Mouse (Mus musculus): ENCODE results near the gene Prpf6. TPM values are rescaled to one million over a fixed set of nuclear protein-coding genes. Genes with fewer than 3 reads are reported as not detected.

Gene Prpf6
- polyA plus RNA-seq, 1 experiment from 2014 or later = 59.9 TPM

DNA sequence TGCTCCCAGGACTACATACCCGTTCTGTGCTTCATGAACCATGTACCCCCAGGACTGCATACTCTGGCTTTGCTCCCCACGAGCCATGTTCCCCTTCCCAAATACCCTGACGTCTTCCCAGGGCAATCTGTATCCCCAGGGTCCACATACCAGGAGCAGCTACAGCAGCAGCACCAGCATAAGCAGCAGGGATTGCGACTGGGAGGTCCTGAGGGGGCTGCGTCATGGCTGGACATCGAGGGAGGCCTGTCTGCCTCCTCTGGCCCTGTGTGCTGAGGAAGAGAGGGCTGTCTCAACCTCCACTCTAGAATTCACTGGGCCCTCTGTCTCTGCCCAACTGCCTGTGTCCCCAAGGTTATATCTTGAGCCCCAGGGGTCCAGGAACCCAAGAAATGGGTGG lies 99.4 kb downstream of the Prpf6 start:
- Histone ChIP-seq H3K4me3 (replicated peaks; ENCODE audit: low read depth, low read length) (no peak overlapping the region), H3K9me3 (ENCODE audit: control insufficient read depth, low read length) (no peaks in the 10 kb centered on the region), H3K36me3 (ENCODE audit: control insufficient read depth, insufficient read depth, low read length) (peaks cover 37% of the 10 kb centered on the region), H3K27me3 (ENCODE audit: control insufficient read depth, insufficient read depth, low read length) (no peaks in the 10 kb centered on the region), H3K4me2 (ENCODE audit: low read length) (no peak overlapping the region), H3K9ac (replicated peaks; ENCODE audit: low read length) (no peak overlapping the region), H3K4me1 (ENCODE audit: control insufficient read depth, insufficient read depth, low read length) (peaks cover 12% of the 10 kb centered on the region), H3K27ac (replicated peaks; ENCODE audit: low read depth, low read length) (no peak overlapping the region)
- DNase-seq = no peak
- 90% methylated on average over 6 of the region's 6 CpGs for WGBS
- ATAC-seq (ENCODE audit: low FRiP score, low TSS enrichment) = no peak

- Histone ChIP-seq H3K9ac (replicated peaks; ENCODE audit: low read length) (no peak overlapping the region), H3K27me3 (ENCODE audit: control insufficient read depth, insufficient read depth, low read length) (no peaks in the 10 kb centered on the region), H3K4me3 (replicated peaks; ENCODE audit: low read depth, low read length) (no peak overlapping the region), H3K4me1 (ENCODE audit: control insufficient read depth, insufficient read depth, low read length) (peaks cover 12% of the 10 kb centered on the region), H3K36me3 (ENCODE audit: control insufficient read depth, insufficient read depth, low read length) (peaks cover 33% of the 10 kb centered on the region), H3K27ac (replicated peaks; ENCODE audit: low read depth, low read length) (no peak overlapping the region), H3K9me3 (ENCODE audit: control insufficient read depth, low read length) (no peaks in the 10 kb centered on the region), H3K4me2 (ENCODE audit: low read length) (no peak overlapping the region)
- 95% methylated on average over 4 of the region's 4 CpGs for WGBS
- no peak for ATAC-seq (ENCODE audit: low FRiP score, low TSS enrichment)
- no peak for DNase-seq
Measured at GRCm38 (mm10) chr2:181691571-181691970, 99.9 kb downstream of the Prpf6 start.

- Histone ChIP-seq H3K9ac (replicated peaks; ENCODE audit: low read length) (peak overlapping the region; percentile 79; the same call in 1 of the 2 replicates), H3K4me3 (replicated peaks; ENCODE audit: low read depth, low read length) (no peak overlapping the region; the same call in 1 of the 2 replicates), H3K9me3 (ENCODE audit: control insufficient read depth, low read length) (no peaks in the 10 kb centered on the region), H3K27ac (replicated peaks; ENCODE audit: low read depth, low read length) (no peak overlapping the region), H3K36me3 (ENCODE audit: control insufficient read depth, insufficient read depth, low read length) (peaks cover 26% of the 10 kb centered on the region), H3K4me2 (ENCODE audit: low read length) (peak overlapping the region; percentile 92), H3K27me3 (ENCODE audit: control insufficient read depth, insufficient read depth, low read length) (no peaks in the 10 kb centered on the region), H3K4me1 (ENCODE audit: control insufficient read depth, insufficient read depth, low read length) (peaks cover 12% of the 10 kb centered on the region)
- DNase-seq = no peak
- ATAC-seq (ENCODE audit: low FRiP score, low TSS enrichment) = no peak
- WGBS = 93% methylated on average over 3 of the region's 3 CpGs
Measured at GRCm38 (mm10) chr2:181692304-181692703, 100.6 kb downstream of the Prpf6 start.

DNA sequence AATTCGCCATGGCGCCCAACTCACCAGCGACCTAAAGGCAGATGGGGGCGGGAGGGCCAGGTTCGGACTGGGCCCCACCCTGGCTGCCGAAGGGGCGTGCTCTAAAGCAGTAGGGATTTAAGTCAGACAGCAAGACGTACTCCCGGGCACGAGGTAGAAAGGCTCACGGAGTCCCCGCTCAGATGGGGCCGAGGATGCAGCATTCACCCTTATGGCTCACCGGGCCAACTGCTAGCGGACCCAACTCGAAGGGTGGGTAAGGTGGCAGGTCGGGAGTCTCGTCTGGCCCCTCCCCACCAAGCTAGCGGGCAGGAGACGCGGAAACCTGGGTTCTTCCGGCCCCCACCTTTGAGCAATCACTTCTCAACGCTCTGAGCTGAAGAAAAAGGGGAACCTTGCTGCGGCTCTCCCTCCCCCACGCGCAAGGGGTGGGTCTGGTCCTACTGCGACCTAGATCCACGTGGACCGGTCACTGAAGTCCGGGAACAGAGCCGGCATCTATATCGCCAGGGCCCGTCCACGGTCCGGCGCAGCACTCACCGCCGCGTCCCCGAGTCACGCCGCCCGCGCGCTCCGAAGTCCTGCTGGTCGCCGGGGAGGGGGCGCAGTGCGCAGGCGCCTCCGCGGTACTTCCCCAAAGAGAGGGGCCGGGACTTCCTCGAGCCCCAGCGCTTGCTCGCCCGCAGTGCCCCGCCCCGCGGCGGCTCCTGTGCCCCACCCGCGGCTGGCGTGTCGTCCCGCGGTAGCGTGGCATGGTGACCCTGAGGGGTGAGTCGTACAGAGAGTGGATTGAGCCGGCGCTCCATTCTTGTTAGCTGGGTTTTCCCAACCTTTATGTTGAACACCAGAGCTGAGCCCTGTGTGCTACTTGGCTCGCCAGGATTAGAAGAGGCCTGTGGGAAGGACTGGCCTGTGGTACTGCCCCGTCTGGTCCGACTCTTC lies 101.9 kb downstream of the Prpf6 start, which contains the start of gene Rgs19:
TSS of gene Rgs19 (minus strand) at position 639 of the 942 bp plus-strand sequence.
- Histone ChIP-seq H3K4me2 (ENCODE audit: low read length) (peak within 1 kb of the TSS; percentile 92), H3K27me3 (ENCODE audit: control insufficient read depth, insufficient read depth, low read length) (no peaks in the 10 kb centered on the region)

DNA sequence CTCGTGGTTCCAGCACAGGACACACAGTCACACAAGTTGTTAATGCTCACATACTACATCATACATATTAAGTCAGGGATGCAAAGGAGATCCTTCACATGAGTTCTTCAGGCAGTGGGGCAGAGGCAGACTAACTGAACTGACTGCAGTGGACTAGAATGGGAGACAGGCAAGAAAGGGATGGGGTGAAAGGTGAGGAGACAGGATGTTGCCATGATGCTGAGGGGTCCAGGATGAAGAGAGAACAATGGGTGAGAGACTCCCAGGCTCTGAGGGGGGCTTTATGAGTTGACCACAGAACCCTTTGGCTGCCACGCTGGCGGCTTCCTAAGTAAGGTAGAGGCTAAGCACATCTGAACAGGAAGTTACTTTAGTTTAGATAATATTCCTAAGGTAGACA lies 102.9 kb downstream of the Prpf6 start:
- ATAC-seq (ENCODE audit: low FRiP score, low TSS enrichment) = no peak
- Histone ChIP-seq H3K27me3 (ENCODE audit: control insufficient read depth, insufficient read depth, low read length) (no peaks in the 10 kb centered on the region), H3K9me3 (ENCODE audit: control insufficient read depth, low read length) (no peaks in the 10 kb centered on the region), H3K9ac (replicated peaks; ENCODE audit: low read length) (no peak overlapping the region), H3K4me2 (ENCODE audit: low read length) (peak overlapping the region; percentile 92), H3K4me1 (ENCODE audit: control insufficient read depth, insufficient read depth, low read length) (peaks cover 12% of the 10 kb centered on the region), H3K27ac (replicated peaks; ENCODE audit: low read depth, low read length) (no peak overlapping the region), H3K4me3 (replicated peaks; ENCODE audit: low read depth, low read length) (no peak overlapping the region), H3K36me3 (ENCODE audit: control insufficient read depth, insufficient read depth, low read length) (peaks cover 3% of the 10 kb centered on the region; the same call in 1 of the 2 replicates)
- no peak for DNase-seq
- 95% methylated on average over 3 of the region's 3 CpGs for WGBS

More for the DNA sequence above, 101.9 kb downstream of the Prpf6 start, which contains the start of gene Rgs19:
- peak within 1 kb of the TSS; percentile 72 for H3K4me3 ChIP-seq (replicated peaks; ENCODE audit: low read depth, low read length)
- DNase-seq (peak; percentile 85), ATAC-seq (ENCODE audit: low FRiP score, low TSS enrichment) (peak; percentile 69)
- H3K36me3 ChIP-seq (ENCODE audit: control insufficient read depth, insufficient read depth, low read length) = peaks cover 13% of the 10 kb centered on the region
- H3K27ac ChIP-seq (replicated peaks; ENCODE audit: low read depth, low read length) = peak within 1 kb of the TSS; percentile 66
- H3K9ac ChIP-seq (replicated peaks; ENCODE audit: low read length) = peak within 1 kb of the TSS; percentile 79
- H3K9me3 ChIP-seq (ENCODE audit: control insufficient read depth, low read length) = no peaks in the 10 kb centered on the region
- WGBS = under 1% methylated on average over 73 of the region's 75 CpGs
- H3K4me1 ChIP-seq (ENCODE audit: control insufficient read depth, insufficient read depth, low read length) = peaks cover 12% of the 10 kb centered on the region

GRCm38 (mm10) chr2:181695776-181696175 lies 104.1 kb downstream of the Prpf6 start:
- H3K4me2 ChIP-seq (ENCODE audit: low read length) = no peak overlapping the region
- no peak overlapping the region for H3K27ac ChIP-seq (replicated peaks; ENCODE audit: low read depth, low read length)
- WGBS = 86% methylated on average over 1 of the region's 1 CpGs
- no peaks in the 10 kb centered on the region for H3K27me3 ChIP-seq (ENCODE audit: control insufficient read depth, insufficient read depth, low read length)
- ATAC-seq (ENCODE audit: low FRiP score, low TSS enrichment) (no peak), DNase-seq (no peak)
- no peak overlapping the region for H3K4me3 ChIP-seq (replicated peaks; ENCODE audit: low read depth, low read length)
- no peaks in the 10 kb centered on the region for H3K36me3 ChIP-seq (ENCODE audit: control insufficient read depth, insufficient read depth, low read length)
- H3K9me3 ChIP-seq (ENCODE audit: control insufficient read depth, low read length) = no peaks in the 10 kb centered on the region
- H3K4me1 ChIP-seq (ENCODE audit: control insufficient read depth, insufficient read depth, low read length) = peaks cover 12% of the 10 kb centered on the region
- no peak overlapping the region for H3K9ac ChIP-seq (replicated peaks; ENCODE audit: low read length)

GRCm38 (mm10) chr2:181696801-181697420 lies 105.2 kb downstream of the Prpf6 start:
- Histone ChIP-seq H3K27me3 (ENCODE audit: control insufficient read depth, insufficient read depth, low read length) (no peaks in the 10 kb centered on the region), H3K27ac (replicated peaks; ENCODE audit: low read depth, low read length) (no peak overlapping the region), H3K4me1 (ENCODE audit: control insufficient read depth, insufficient read depth, low read length) (peaks cover 12% of the 10 kb centered on the region), H3K9ac (replicated peaks; ENCODE audit: low read length) (no peak overlapping the region), H3K36me3 (ENCODE audit: control insufficient read depth, insufficient read depth, low read length) (no peaks in the 10 kb centered on the region), H3K4me2 (ENCODE audit: low read length) (no peak overlapping the region), H3K9me3 (ENCODE audit: control insufficient read depth, low read length) (no peaks in the 10 kb centered on the region), H3K4me3 (replicated peaks; ENCODE audit: low read depth, low read length) (no peak overlapping the region)
- DNase-seq = no peak
- no peak for ATAC-seq (ENCODE audit: low FRiP score, low TSS enrichment)
- WGBS = 80% methylated on average over 33 of the region's 33 CpGs

- Histone ChIP-seq H3K36me3 (ENCODE audit: control insufficient read depth, insufficient read depth, low read length) (no peaks in the 10 kb centered on the region), H3K27ac (replicated peaks; ENCODE audit: low read depth, low read length) (no peak within 1 kb of the TSS), H3K27me3 (ENCODE audit: control insufficient read depth, insufficient read depth, low read length) (no peaks in the 10 kb centered on the region), H3K4me2 (ENCODE audit: low read length) (no peak within 1 kb of the TSS), H3K9ac (replicated peaks; ENCODE audit: low read length) (no peak within 1 kb of the TSS), H3K4me3 (replicated peaks; ENCODE audit: low read depth, low read length) (no peak within 1 kb of the TSS), H3K9me3 (ENCODE audit: control insufficient read depth, low read length) (no peaks in the 10 kb centered on the region), H3K4me1 (ENCODE audit: control insufficient read depth, insufficient read depth, low read length) (peaks cover 4% of the 10 kb centered on the region; the same call in 1 of the 2 replicates)
- DNase-seq (no peak), ATAC-seq (ENCODE audit: low FRiP score, low TSS enrichment) (no peak)
- 35% methylated on average over 5 of the region's 5 CpGs for WGBS
Measured at GRCm38 (mm10) chr2:181698241-181698640, 106.6 kb downstream of the Prpf6 start, which contains the start of gene Lkaaear1. Lkaaear1 (minus strand) TSS chr2:181698442.
